ENCODE assay signal across 8 mouse cellular contexts in the genomic region with DNA sequence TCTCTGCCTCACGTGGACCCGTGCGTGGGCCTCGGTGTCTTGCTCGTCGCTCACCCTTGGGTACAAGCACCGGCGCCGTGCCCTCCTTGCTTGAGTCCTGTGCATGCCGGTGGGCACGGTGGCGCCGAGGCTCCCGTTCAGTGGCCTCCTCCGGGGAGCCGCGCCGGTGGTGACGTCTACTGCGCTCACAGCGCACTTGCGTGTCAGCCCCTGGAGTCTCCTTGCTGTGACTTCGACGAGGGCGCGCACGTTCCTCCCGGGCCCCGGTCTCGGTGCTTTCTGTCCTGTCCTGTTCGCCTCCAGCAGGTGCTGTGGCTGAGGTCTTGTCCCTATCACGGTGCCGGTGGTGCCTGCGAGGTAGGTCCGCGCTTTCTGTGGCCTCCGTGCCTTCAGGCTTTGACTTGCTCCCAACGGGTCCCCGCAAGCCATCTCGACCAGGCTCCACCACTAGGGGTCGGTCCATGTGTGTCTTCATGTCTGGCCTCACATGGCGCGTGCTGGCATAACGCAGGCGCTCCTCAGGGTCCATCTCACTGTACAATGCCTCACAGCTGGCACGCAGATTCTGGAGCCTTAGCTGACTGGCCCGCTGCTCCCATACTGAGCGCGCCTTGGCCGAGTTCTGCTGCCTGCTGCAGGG.
A peak's percentile ranks its signal among the peaks of the same experiment; 100 is the strongest.
DNase-seq lines count a peak whose midpoint lies in the region; ATAC-seq and TF ChIP-seq lines count a peak whose summit lies in the region.

No protein-coding gene starts in this region.

- WGBS in heart, adult 2 months, result 30% methylated on average over 50 of the region's 50 CpGs
- WGBS in heart, embryonic 14.5 days, result 21% methylated on average over 49 of the region's 50 CpGs
- WGBS in lung, embryonic 15.5 days, result 17% methylated on average over 50 of the region's 50 CpGs
- WGBS in olfactory bulb, adult 2 months, result 36% methylated on average over 50 of the region's 50 CpGs

- no peak overlapping the region for H3K27ac ChIP-seq in heart, adult 2 months
- H3K27ac ChIP-seq in heart, embryonic 14.5 days (replicated peaks in 1 of 2; ENCODE audit: control insufficient read depth in 1 of 2, insufficient read depth in 1 of 2, low read depth in 2 of 2, low read length in 2 of 2), result no peak overlapping the region
- H3K27ac ChIP-seq in lung, embryonic 15.5 days, result no peak overlapping the region
- 0 out of 2 replicates have a peak overlapping the region, but pooled peaks have one; percentile 4 for H3K27ac ChIP-seq in olfactory bulb, adult 2 months (ENCODE audit: insufficient read depth, low read depth, low read length)

- no peak for TF ChIP-seq EP300 in heart, adult 2 months (IDR thresholded peaks at IDR 0.05; ENCODE audit: insufficient read depth, low read depth, low read length)

- no peaks in the 10 kb centered on the region for H3K9me3 ChIP-seq in heart, embryonic 14.5 days (ENCODE audit: control insufficient read depth, low read length)
- H3K9me3 ChIP-seq in lung, embryonic 15.5 days, result no peaks in the 10 kb centered on the region

- no peak for TF ChIP-seq POLR2A in heart, adult 2 months (IDR thresholded peaks at IDR 0.05; ENCODE audit: insufficient read depth, low read depth, low read length)
- no peak for TF ChIP-seq POLR2A in olfactory bulb, adult 2 months (IDR thresholded peaks at IDR 0.05; ENCODE audit: insufficient read depth, low read depth, low read length)

- H3K4me1 ChIP-seq in heart, adult 2 months (ENCODE audit: control insufficient read depth, insufficient read depth, low read length), result no peaks in the 10 kb centered on the region
- H3K4me1 ChIP-seq in heart, embryonic 14.5 days (ENCODE audit: control insufficient read depth in 2 of 2, insufficient read depth in 2 of 2, low read length in 2 of 2), result no peaks in the 10 kb centered on the region
- H3K4me1 ChIP-seq in lung, embryonic 15.5 days, result peaks cover 7% of the 10 kb centered on the region; the same call in 1 of the 2 replicates
- H3K4me1 ChIP-seq in olfactory bulb, adult 2 months (ENCODE audit: control insufficient read depth, insufficient read depth, low read length), result peaks cover 15% of the 10 kb centered on the region

- intact Hi-C loops in heart, adult 2 months (cut with DNase I), result no loop called here

- H3K9ac ChIP-seq in heart, adult 2 months (ENCODE audit: low read depth, low read length), result no peak overlapping the region
- H3K9ac ChIP-seq in heart, embryonic 14.5 days (ENCODE audit: low read length), result no peak overlapping the region
- H3K9ac ChIP-seq in lung, embryonic 15.5 days, result no peak overlapping the region

- no peaks in the 10 kb centered on the region for H3K36me3 ChIP-seq in heart, adult 2 months (ENCODE audit: control insufficient read depth, insufficient read depth, low read length)
- H3K36me3 ChIP-seq in heart, embryonic 14.5 days (ENCODE audit: control insufficient read depth, insufficient read depth, low read length), result no peaks in the 10 kb centered on the region
- no peaks in the 10 kb centered on the region for H3K36me3 ChIP-seq in lung, embryonic 15.5 days

- no peak overlapping the region for H3K4me3 ChIP-seq in heart, adult 2 months
- H3K4me3 ChIP-seq in heart, embryonic 14.5 days (ENCODE audit: control insufficient read depth in 1 of 2, insufficient read depth in 1 of 2, low read depth in 1 of 2, low read length in 2 of 2), result peak overlapping the region; percentile 18 to 23
- peak overlapping the region; percentile 19 for H3K4me3 ChIP-seq in lung, embryonic 15.5 days
- peak overlapping the region; percentile 30 for H3K4me3 ChIP-seq in olfactory bulb, adult 2 months (ENCODE audit: insufficient read depth, low read depth, low read length)

- no peak for ATAC-seq in heart, embryonic 14.5 days (ENCODE audit: insufficient number of reproducible peaks, insufficient read depth, low FRiP score, low read depth)
- ATAC-seq in lung, embryonic 15.5 days (ENCODE audit: borderline replicate concordance, extremely low read depth, low FRiP score, low TSS enrichment), result peak; percentile 56

- peak in 1 of 2 experiments; percentile 9 for DNase-seq in heart, adult 2 months
- no peak for DNase-seq in heart, adult 9 months (ENCODE audit: low spot score in 2 of 2)
- DNase-seq in embryo, embryonic 10 days (ENCODE audit: low spot score), result peak; percentile 83
- DNase-seq in kidney, postnatal 14 days, result peak; percentile 35
- DNase-seq in thymus, postnatal 10 days (ENCODE audit: low spot score in 2 of 2), result peak; percentile 55 to 68

- H3K27me3 ChIP-seq in heart, adult 2 months (ENCODE audit: control insufficient read depth, insufficient read depth, low read length), result peaks cover 2% of the 10 kb centered on the region; the same call in 1 of the 2 replicates
- peaks cover 29% of the 10 kb centered on the region for H3K27me3 ChIP-seq in heart, embryonic 14.5 days (ENCODE audit: control insufficient read depth, insufficient read depth, low read length)
- no peaks in the 10 kb centered on the region for H3K27me3 ChIP-seq in lung, embryonic 15.5 days

- H3K4me2 ChIP-seq in heart, embryonic 14.5 days (ENCODE audit: low read length), result peak overlapping the region; percentile 65
- H3K4me2 ChIP-seq in lung, embryonic 15.5 days, result peak overlapping the region; percentile 60

- H3K79me2 ChIP-seq in heart, adult 2 months (replicated peaks; ENCODE audit: control insufficient read depth, insufficient read depth, low read length), result no peaks in the 10 kb centered on the region

- peak; percentile 60 for TF ChIP-seq CTCF in heart, adult 2 months (IDR thresholded peaks at IDR 0.05)
- peak; percentile 23; the same call in 1 of the 2 replicates for TF ChIP-seq CTCF in olfactory bulb, adult 2 months (IDR thresholded peaks at IDR 0.05; ENCODE audit: insufficient read depth, low read depth, low read length)

Comparison
In these comparisons a context has a peak if more than half of its experiments do, and no peak if none do; other contexts are left out.
1. DNase-seq: peak in embryo, embryonic 10 days (single experiment), kidney, postnatal 14 days (single experiment) and thymus, postnatal 10 days (2 of 2); none in heart, adult 9 months (0 of 2).